Mouse (Mus musculus) heart, postnatal 10 days (tissue): ENCODE results near the gene Trib2. TPM values are rescaled to one million over a fixed set of nuclear protein-coding genes. Genes with fewer than 3 reads are reported as not detected.
A peak's percentile ranks its signal among the peaks of the same experiment; 100 is the strongest.

Experiments used
- DNase-seq, 2 experiments: peaks; one replicate each; pipeline ENCODE4 v3.0.0; 2021
- intact Hi-C: fragments of 180-260 bp; cut with DNase I; formaldehyde crosslinking; loops from one replicate; pipeline ENCODE4 v1.15.1; 2025
- total RNA-seq, 2 experiments: library from RNA; stranded (reverse); gene quantifications; 2 replicates each; pipeline ENCODE4 v1.2.3; 2021

The Trib2 gene
- total RNA-seq, 2 experiments from 2014 or later = 60.4 to 86.6 TPM

DNA sequence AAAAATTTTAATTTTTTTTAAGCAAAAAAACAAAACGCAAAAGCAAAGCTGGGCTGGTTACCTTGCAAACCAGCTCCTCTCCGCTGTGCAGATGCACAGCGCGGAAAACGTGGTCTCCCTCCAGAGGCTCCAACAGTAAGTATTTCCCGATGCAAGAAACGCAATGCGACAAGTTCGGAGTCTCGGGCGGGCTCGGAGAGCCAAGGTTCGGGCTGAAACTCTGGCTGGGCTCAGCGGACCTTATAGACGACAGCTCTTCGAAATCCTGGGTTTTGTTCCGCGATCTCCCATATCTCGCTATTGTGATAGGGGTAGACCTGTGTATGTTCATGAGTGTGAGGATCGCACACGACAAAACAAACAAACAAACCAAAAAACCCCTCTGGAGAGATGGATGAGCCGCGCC, 1.5 kb downstream of the Trib2 start:
- DNase-seq = peak; percentile 63 to 72
- intact Hi-C loops = loop anchor here (1.0 to 5.0 kb wide), 4 partner anchors 110 to 416 kb away; no protein-coding TSS in a partner anchor

DNA sequence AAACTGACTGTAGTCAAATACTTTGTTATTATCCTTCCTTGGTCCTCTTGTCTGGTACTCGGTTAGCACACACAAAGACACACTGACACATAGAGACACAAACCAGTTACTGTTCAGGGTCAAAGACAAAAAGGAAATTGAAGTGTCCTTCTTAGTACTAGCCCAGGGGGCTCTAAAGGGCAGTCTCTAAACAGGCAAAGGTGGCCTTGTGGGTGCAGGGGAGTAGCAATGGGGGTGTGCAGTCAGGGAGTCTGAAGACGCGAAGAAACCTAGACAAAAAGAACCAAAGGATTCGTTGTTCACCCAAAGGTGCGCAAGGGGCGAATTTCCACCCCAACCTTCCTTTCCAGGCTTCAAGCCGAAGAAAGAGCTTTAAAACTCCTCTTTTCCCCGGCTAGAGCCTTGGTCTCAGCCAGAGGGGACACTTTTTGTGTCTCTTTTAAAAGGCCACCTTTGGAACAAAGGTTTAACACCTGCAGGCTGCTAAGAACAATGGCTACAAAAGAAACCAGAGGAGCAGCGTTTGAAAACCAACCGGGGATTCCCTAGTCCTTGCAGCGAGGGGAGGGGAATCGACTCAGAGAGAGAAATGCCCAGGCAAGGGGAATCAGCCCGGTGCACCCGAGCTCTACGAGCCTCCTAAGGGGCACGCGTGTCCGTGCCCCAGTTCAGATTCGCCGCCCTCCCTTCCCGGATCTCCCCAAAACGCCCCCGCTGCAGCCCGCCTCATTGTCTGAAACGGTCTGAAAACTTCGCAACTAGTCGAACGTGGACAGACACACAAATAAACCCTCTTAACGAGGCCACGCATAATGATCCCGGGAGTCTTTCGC, 2.3 kb downstream of the Trib2 start:
- DNase-seq = peak; percentile 66 to 71
- intact Hi-C loops = loop anchor here (1.0 to 5.0 kb wide), 6 partner anchors 77 to 417 kb away; no protein-coding TSS in a partner anchor

DNA sequence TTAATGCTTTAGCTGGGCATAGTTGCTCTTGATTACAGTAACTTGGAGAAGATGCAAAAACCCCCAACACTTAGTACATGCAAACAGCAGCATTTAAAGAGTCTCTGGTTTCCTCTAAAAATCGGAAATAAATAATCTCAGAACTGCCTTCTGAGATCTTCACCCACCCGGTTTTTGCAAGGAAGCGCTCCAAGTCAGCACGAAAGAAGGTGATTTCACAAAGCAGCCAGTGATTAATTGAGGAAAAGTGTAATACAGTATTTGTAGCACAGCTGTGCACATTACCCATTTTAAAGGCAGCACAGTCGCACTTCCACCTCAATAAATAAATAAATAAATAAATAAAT, 2.9 kb downstream of the Trib2 start:
- intact Hi-C loops = loop anchor here (2.0 to 5.0 kb wide), 4 partner anchors 76 to 269 kb away; no protein-coding TSS in a partner anchor
- no peak for DNase-seq

DNA sequence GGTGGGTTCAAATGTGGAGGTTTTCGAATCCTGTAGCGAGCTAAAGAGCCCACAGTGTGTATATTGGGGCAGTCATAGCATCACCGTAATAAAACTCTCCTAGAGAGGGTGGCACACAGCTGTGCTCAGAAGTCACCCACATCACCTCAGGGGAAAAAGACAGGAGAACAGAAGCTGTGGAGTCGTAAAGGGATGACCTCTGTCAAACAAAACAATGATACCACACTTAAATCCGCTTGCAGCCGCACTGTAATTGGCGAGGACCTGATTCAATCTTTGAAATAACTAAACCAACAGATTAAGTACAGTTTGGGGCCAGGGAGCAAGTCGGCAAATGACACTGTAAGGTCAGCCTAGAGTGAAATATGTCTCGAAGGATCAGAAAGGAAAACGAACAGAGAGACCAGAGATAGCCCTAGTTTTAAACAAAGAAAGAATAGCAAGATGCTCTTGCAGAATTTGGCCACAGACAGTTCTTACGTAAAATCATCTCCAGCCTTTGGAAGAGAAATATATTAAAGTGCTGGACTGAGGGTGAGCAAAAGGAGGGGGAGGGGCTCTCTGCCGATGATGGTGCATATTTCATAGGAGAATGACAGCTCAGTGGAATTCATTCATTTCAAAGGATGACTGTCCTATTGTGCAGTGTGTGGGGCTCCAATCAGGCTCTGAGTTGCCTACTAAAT, 3.4 kb downstream of the Trib2 start:
- intact Hi-C loops = loop anchor here (2.0 to 5.0 kb wide), 3 partner anchors 76 to 268 kb away; no protein-coding TSS in a partner anchor
- DNase-seq = peak; percentile 66

DNA sequence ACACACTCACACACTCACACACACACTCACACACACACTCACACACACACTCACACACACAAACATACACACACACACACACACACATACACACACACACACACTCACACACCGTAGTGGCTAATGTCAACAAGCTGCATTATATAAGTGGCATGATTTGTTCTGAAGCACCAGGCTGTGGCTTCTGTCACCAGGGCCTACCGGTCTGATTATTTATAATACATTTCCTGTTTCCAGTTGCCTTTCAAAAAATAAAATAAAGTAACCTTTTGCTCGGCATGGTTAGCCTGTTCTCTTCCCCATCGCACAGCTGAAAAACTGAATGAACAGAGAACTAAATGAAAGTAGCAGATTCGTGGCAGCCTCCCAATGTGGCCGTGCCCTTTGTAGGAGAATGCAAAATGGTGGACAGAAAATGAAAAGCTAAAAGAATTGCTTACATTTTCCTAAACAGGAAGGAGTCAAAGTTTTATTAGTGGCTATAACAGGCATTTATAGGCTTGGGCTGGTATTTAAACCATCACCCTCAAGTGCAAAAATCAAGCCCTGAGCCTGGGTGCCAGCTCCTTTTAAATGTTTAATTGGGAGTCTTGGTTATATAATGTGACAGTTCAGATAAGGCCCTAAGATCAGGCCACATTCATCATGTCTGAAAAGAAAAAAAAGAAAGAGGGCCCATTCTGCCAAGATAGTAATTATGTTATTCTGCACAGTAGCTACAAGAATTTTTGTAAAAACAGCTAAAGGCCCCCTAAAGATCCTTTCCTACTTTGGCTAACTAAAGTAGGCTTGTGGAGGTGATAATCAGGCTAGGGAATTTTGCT, 4.4 kb downstream of the Trib2 start:
- peak; percentile 43 to 57 for DNase-seq
- intact Hi-C loops = loop anchor here (2.0 to 5.0 kb wide), 3 partner anchors 75 to 268 kb away; no protein-coding TSS in a partner anchor

DNA sequence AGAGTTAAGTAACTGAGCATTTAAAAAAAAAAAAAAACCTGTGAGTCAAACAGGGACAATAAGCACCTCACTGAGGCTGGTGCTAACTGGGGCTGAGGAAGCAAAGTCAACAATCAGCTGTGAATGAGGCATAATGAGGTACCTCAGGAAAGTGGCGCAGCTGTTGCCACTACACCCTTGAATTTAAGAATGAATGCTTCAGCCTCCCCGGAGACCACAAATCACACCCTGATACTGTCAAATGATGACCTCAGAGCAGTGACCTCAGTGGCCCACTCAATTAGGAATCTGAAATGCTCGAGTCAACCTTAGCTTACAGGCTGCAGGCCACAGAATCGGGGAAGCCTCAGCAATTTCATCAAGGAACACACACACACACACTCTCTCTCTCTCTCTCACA, 5.0 kb downstream of the Trib2 start:
- intact Hi-C loops = loop anchor here (2.0 to 5.0 kb wide), 3 partner anchors 74 to 267 kb away; no protein-coding TSS in a partner anchor
- peak; percentile 55 to 58 for DNase-seq

DNA sequence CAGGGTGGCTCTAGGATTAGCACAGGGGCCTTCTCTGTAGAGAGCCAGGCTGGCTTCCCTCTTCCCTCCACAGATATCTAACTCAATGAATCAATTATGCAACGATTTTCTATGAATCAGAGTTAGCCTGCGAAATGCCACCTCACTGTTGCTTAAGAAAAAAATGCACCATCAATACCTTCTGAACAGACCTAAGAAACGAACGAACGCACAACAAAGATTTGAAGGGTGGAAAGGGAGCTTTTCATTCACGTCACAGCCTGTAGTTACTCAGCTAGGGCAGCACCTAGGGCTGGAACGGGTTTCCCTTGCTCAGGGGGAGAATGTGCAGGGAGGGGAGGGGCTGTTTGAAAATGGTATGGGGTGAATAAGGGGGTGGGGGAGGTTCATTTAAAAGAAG, 5.8 kb downstream of the Trib2 start:
- DNase-seq = no peak
- intact Hi-C loops = loop anchor here (5.0 kb wide), 2 partner anchors 74 to 89 kb away; no protein-coding TSS in a partner anchor

DNA sequence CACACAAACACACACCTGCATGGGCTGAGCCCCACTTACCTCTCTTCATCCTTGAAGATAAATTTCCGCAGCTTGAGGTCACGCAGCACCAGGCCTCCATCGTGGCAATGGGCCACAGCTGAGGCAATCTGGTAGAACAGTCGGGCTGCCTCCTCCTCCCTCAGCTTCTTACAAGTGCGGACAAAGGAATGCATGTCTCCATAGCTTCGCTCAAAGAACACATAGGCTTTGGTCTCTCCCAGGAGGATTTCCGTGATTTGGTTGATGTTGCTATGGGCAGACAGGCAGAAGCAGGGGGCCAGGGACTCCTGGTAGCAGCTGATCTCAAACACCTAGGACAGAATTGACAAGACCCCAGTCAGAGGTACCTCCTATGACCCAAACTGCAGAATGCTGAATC, 7.1 kb downstream of the Trib2 start:
- DNase-seq = peak; percentile 52 to 60
- intact Hi-C loops = loop anchor here (5.0 kb wide), 2 partner anchors 72 to 87 kb away; no protein-coding TSS in a partner anchor

DNA sequence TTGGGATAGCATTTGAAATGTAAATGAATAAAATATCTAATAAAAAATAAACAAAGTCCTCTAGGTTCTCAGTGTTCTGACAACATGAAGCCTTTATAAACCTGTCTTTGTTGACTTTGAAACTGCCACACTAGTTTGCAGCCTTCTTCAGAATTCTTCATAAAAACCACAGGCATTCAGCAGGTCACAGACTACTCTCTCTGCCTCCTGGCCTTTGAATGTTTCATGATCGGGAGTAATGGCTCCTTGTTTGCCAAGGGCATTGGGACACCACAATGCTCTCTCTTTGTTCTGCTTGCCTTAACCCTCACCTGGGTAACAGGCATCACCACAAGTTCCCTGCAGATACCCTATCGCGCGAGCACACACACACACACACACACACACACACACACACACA, 7.5 kb downstream of the Trib2 start:
- DNase-seq = no peak
- intact Hi-C loops = no loop called here

DNA sequence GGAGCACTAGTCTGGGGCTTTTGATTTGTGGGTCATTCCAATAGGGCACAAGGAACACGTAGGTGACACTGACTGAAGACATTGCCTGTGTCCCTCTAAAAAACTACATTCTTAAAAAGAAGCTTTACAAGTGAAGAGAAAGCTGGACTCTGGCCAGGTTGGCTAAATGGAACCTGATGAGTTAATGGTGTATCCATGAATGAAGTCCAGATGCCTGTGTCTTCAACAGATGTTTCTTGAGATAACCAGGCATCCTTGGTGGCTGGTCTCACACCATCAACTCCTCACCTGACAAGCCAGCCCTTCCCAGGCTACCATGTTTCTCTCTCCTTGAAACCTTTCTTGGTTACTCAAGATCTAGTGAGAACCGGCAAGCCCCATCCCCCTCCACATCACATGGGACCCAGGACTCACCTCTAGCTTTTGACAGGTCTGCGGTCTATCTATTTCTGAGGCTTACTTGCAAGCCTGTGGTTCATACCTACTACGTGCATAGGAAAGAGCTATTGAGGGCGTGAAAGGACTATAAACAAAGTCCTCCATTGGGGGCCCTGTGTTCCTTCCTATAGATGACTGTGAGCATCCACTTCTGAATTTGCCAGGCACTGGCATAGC, 8.4 kb downstream of the Trib2 start:
- no peak for DNase-seq
- intact Hi-C loops = no loop called here

DNA sequence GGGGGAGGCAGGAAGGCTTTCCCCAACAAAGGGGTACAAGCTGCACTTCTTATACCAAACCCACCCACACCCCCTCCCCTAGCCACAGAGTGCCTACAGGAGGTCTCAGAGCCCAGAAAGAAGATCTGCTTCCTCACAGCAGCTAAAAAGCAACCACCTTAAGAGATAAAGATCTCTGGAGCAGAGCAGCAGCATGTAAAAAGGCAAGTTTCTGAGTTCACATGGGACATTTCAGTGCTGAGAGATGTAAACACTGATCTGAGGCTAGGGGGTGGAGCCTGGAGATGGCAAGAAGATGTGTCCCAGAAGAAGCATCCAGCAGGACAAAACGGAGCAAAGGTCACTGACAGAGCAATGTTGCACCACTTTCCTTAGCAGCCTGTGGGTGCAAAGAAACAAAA, 11.8 kb downstream of the Trib2 start:
- intact Hi-C loops = no loop called here

DNA sequence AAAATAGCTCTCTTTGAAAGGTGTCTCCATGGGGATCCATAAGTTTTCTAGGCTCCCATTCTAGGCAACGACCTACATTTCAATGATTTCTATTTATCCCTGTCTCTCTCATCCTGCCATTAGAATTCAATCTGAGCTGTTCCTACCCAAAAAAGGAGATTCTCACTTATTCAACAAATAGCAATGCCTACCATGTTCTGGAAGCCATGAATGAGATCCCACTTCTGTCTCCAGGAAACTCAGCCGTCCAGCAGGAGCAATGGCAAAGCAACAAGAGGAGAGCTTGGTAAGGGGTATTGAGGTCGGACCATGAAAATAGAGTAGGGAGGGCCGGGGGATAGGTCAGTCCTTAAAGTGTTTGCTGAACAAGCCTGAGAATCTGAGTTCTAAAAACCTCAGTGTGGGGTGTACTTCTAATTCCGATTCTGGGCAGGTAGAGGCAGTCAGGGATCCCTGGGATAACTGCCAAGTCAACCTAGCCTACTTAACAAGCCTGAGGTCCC, 12.7 kb downstream of the Trib2 start:
- intact Hi-C loops = no loop called here

More for the DNA sequence above, 11.8 kb downstream of the Trib2 start:
- DNase-seq = no peak

DNA sequence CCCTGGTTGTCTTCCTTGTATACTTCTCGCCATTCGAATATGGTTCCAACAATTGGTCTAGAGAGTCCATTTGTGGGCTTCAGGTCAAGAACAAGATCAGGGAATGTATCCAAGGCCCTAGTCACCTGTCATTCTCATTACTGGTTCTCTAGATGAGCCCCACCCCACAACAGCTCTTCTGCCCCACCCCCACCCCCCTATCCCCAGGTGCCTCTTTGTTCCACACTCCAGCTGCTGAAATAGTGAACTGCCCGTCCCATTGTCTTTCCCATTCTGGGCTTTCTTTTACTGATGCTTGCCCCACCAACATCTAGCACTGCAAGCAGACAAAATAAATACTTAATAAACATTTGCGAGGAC, 15.2 kb downstream of the Trib2 start:
- DNase-seq = no peak
- intact Hi-C loops = no loop called here

More for the DNA sequence above, 12.7 kb downstream of the Trib2 start:
- DNase-seq = no peak

DNA sequence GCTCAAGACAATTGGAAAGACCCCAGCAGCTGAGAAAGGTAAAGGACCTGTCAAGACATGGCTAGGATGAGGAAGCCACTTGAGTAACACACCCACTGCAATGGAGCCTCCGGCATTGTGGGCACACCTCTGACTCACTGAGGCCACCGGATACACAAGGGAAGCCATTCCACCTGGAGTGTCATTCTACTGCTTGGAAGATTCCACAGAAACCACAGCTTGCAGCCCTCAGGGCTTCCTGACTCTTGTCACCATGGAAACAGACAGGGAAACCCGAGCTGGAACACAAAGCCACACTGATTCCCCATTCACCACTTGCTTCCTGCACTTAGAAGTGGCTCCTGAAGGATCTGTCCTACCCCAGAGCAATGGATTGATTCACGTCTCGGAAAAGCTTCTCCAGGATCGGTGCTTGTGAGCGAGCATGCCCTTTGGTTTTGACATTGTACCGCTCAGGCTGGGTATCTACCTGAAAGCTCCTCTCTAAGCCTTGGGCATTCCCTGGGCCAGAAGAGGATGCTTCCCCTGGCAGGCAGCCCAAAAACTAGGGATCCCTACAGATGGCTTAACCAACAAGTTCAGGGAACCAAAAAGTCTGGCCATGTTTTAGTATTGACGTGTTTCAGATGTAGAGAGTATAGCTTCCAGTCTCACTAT, 15.7 kb downstream of the Trib2 start:
- intact Hi-C loops = no loop called here
- DNase-seq = peak; percentile 46 to 53

DNA sequence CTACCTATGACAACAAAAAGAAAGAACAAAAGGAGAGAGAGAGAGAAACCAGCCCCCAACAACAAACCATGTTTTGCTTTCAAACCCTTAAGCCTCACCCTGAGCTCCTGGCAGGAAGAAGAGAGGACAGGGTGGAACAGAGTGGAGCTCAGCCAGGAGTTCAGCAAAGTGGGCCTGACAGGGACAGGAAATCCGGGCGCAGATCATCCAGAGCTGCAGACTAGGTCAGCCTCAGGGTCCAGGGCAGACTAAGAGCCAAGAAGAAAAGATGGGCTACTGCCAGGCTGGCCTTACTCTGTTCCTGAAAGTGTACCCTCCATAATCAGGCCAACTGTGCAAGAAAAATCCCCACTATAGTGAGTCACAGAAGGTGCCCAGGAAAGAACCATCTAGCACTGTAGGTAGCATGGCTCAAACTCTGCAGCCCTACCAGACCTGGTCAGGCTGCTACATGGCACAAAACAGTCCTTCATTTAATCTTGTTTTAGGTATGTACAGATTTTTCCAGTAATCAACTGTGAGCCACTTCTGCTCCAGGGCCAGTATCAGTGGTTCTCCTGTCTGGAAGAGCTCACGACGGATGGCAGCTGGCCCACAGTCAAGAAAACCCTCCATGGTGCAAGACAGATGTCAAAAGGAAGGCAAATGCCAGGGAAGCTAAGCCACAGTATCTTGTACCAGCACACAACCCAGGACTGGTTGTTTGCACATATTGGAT, 16.4 kb downstream of the Trib2 start:
- peak; percentile 56 to 63 for DNase-seq
- intact Hi-C loops = no loop called here

DNA sequence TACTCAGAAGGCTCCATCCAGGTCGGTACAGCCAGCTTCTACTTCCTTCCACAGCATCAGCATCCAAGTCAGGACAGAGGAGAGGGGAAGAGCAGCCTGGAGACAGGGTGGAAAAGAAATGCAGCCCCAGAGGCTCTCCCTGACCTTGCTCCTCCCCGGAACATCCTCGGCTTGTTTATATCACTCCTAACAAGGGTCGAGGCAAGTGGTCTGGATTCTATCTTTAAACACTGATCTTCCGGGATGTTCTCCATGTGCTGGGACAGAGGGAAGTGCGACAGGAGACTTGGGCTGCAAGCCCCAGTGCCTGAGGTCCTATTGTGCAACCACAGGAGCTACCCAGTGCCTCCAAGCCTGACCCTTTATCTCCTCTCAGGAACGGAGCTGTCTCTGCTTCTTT, 18.7 kb downstream of the Trib2 start:
- intact Hi-C loops = loop anchor here (5.0 kb wide), 1 partner anchor 66 kb away; no protein-coding TSS in a partner anchor
- no peak for DNase-seq

DNA sequence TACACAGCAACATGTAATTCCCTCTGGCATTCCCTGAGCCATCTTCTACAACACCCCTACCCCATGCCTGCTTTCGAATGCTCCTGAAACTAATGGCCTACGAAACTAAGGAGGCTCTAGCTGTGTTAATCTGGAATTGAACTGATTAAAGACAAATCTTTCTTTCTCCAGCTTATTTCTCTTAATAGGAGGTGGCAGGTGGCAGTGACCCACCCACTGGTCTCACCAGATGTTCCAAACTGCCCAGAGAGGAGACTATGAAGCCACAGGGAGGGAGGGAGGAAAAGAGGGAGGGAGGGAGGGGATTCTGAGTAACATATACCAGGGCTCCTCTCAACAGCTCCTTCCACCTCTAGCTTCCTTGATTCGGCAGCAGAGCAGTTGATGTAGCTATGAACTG, 20.8 kb downstream of the Trib2 start:
- no peak for DNase-seq
- intact Hi-C loops = loop anchor here (5.0 kb wide), 1 partner anchor 64 kb away; no protein-coding TSS in a partner anchor

DNA sequence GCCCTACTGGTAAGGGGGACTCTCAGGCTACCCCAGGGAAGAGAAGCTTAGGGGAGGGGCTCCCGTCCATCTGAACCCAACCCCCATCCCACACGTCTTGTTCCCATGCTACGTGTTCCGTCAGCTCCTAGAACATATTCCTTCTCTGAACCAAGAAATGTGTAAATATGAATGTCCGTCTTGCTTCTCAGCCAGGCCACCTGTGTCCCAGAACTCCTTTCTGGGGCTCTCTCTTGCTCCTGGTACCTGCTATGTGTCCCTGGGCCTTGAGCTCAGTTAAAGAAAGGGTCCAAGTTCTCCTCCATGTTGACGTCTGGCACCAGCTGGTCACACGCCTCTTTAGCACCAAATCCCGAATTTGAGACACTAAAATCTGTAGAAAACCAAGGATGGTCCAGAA, 23.4 kb downstream of the Trib2 start:
- intact Hi-C loops = no loop called here
- no peak for DNase-seq

DNA sequence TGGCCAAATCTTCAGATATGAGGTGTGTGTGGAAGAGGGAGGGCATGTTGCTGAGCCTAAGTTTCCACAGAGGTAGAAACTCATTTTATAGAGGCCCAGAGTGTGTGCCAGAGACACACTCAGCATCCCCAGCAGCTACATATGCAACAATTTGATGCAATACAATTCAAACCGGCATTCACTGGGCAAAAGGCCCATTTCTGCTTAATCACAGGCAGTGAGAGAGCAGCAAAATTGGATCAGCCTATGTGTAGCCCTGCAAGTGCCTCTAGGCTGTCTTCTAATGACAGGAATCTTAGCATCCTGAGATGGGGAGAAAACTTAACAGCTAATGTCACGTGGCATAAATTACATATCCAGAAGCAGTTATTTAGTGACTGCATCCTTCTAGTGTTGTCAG, 26.5 kb downstream of the Trib2 start:
- intact Hi-C loops = no loop called here
- DNase-seq = no peak
